Mouse (Mus musculus): ENCODE measurements at regions not wholly inside any gene's neighbourhood (a gene's known extent, or its start where the extent isn't known, plus 50 kb on each side); places are given as distances from the start of the nearest gene placed in this dataset.
A peak's percentile ranks its signal among the peaks of the same experiment; 100 is the strongest.
"Not testable (repeated sequence)": the region's sequence is repeated elsewhere in the genome, so short reads cannot be mapped to it uniquely, and the experiment has no call there.

GRCm38 (mm10) chr13:50092537-50092936, 157.6 kb downstream of the Gm906 start:
- DNase-seq (ENCODE audit: extremely low spot score, low read depth, low spot score): no peak

GRCm38 (mm10) chr13:50064841-50065240, 185.3 kb downstream of the Gm906 start:
- no peak for DNase-seq (ENCODE audit: extremely low spot score, low read depth, low spot score)

- not testable (repeated sequence) for DNase-seq (ENCODE audit: extremely low spot score, low read depth, low spot score)
Observed at GRCm38 (mm10) chr13:50064365-50064764, 185.7 kb downstream of the Gm906 start.

GRCm38 (mm10) chr13:50059676-50060075, 190.4 kb downstream of the Gm906 start:
- not testable (repeated sequence) for DNase-seq (ENCODE audit: extremely low spot score, low read depth, low spot score)

- not testable (repeated sequence) for DNase-seq (ENCODE audit: extremely low spot score, low read depth, low spot score)
Observed at GRCm38 (mm10) chr13:50059054-50059453, 191.1 kb downstream of the Gm906 start.

GRCm38 (mm10) chr13:50051746-50052145, 198.4 kb downstream of the Gm906 start:
- DNase-seq (ENCODE audit: extremely low spot score, low read depth, low spot score): not testable (repeated sequence)

GRCm38 (mm10) chr13:50051110-50051509, 199.0 kb downstream of the Gm906 start:
- not testable (repeated sequence) for DNase-seq (ENCODE audit: extremely low spot score, low read depth, low spot score)

- DNase-seq (ENCODE audit: extremely low spot score, low read depth, low spot score): no peak
Observed at GRCm38 (mm10) chr13:50031757-50032156, 218.4 kb downstream of the Gm906 start.

GRCm38 (mm10) chr13:50007730-50008129, 208.9 kb upstream of the Gm30302 start:
- DNase-seq (ENCODE audit: extremely low spot score, low read depth, low spot score): not testable (repeated sequence)

- not testable (repeated sequence) for DNase-seq (ENCODE audit: extremely low spot score, low read depth, low spot score)
Observed at GRCm38 (mm10) chr13:49966072-49966471, 167.3 kb upstream of the Gm30302 start.

GRCm38 (mm10) chr13:49957993-49958681, 159.3 kb upstream of the Gm30302 start:
- DNase-seq (ENCODE audit: extremely low spot score, low read depth, low spot score): peak; percentile 14

- no peak for DNase-seq (ENCODE audit: extremely low spot score, low read depth, low spot score)
Observed at GRCm38 (mm10) chr13:49915781-49916180, 117.0 kb upstream of the Gm30302 start.
